Mouse (Mus musculus) urinary bladder, postnatal 4 days (tissue): ENCODE measurements around the gene Prkd2.

ENCODE experiments used
- DNase-seq, 2 experiments: peaks; one replicate each; pipeline ENCODE4 v3.0.0; 2021 to 2022; ENCODE audit warnings: low spot score in 2 of 2

Prkd2 gene

GRCm38 (mm10) chr7:16916342-16917265 lies 73.9 kb downstream of the Prkd2 start:
- no peak for DNase-seq

GRCm38 (mm10) chr7:16917447-16917846 lies 74.7 kb downstream of the Prkd2 start:
- no peak for DNase-seq

GRCm38 (mm10) chr7:16918014-16918413 lies 75.3 kb downstream of the Prkd2 start:
- DNase-seq, result no peak

GRCm38 (mm10) chr7:16918670-16919069 lies 76.0 kb downstream of the Prkd2 start:
- DNase-seq, result no peak

- no peak for DNase-seq
These were observed 76.9 kb downstream of the Prkd2 start for GRCm38 (mm10) chr7:16919395-16920149.
